In the genomic region with DNA sequence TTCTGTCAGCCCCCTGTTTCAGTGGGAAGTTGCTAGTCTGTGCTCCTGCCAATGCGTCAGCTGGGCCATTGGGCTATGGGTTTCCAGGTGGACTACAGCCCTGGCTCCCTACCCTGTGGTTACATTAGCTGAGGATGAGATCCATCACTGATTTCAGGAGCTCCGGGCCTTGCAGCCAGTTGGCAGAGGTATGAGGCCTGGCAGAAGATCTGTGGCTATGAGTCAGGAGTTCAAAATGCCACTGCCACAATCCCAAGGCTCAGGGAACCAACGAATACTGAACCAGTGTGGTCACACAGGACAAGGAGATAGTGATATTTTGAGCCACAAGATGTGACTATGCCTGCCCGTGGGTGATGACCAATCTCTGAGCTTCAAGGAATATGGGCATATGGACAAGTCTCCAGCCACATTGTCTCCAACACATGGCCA, we compare ENCODE assay signal across 15 mouse cellular contexts. TPM values are rescaled to one million over a fixed set of nuclear protein-coding genes. Genes with fewer than 3 reads are reported as not detected.
DNase-seq lines count a peak whose midpoint lies in the region; ATAC-seq and TF ChIP-seq lines count a peak whose summit lies in the region.
"Had no signal": no experiment of that assay in that cellular context is flagged by ENCODE, and none has a peak within 500 bp of the region (broad histone marks: within the 10 kb centered on the region; RNA-seq: fewer than 3 reads in every experiment).

No protein-coding gene starts in this region.

- POLR2A ChIA-PET in Patski (lab: Charles Lee) = interaction anchor here (0.8 to 1.3 kb wide), 3 partner anchors 48 to 100 kb away, joined by 3 read pairs; no protein-coding TSS in a partner anchor

- peak; percentile 56 for DNase-seq in gastrocnemius, adult 2 months
- DNase-seq in gastrocnemius, adult 8-10 months (ENCODE audit: low spot score in 2 of 2) = no peak
- DNase-seq in Patski (ENCODE audit: low read depth, low spot score) (peak; percentile 80), MN1 (ENCODE audit: low spot score) (no peak)
- DNase-seq in adrenal gland, postnatal 36 days = peak; percentile 74 to 87
- DNase-seq in embryo, embryonic 9.5 days (ENCODE audit: extremely low spot score) = no peak
- DNase-seq: midbrain, embryonic 14.5 days; thymus, postnatal 25 days had no signal

- H3K27ac ChIP-seq in gastrocnemius, adult 2 months = no peak overlapping the region
- H3K27ac ChIP-seq: heart, embryonic 13.5 days; hindbrain, postnatal 0 days had no signal

- intact Hi-C loops in gastrocnemius, adult 2 months (cut with DNase I) = no loop called here

- in situ Hi-C loops in Patski (cut with MboI; ENCODE audit: low pct_unique_long_range_greater_than_20kb) = loop anchor here (5.0 to 10.0 kb wide), 2 partner anchors 55 to 402 kb away; no protein-coding TSS in a partner anchor

- no peak overlapping the region for H3K4me3 ChIP-seq in gastrocnemius, adult 2 months
- H3K4me3 ChIP-seq in C2C12 (ENCODE audit: insufficient read depth, poor library complexity, severe bottlenecking) = no peak overlapping the region
- H3K4me3 ChIP-seq: heart, embryonic 13.5 days had no signal

- CTCF ChIA-PET in Patski (lab: Charles Lee) = no interaction called here

- H3K79me2 ChIP-seq in C2C12 (ENCODE audit: control insufficient read depth, insufficient read depth) = peaks cover 18% of the 10 kb centered on the region

- H3ac ChIP-seq in C2C12 (ENCODE audit: control insufficient read depth, insufficient read length, low read depth) = no peak overlapping the region

- no peaks in the 10 kb centered on the region for H3K36me3 ChIP-seq in C2C12 (ENCODE audit: control insufficient read depth, insufficient read depth)
- H3K36me3 ChIP-seq: G1E; heart, embryonic 13.5 days had no signal

- peaks cover 7% of the 10 kb centered on the region for H3K79me3 ChIP-seq in C2C12 (ENCODE audit: low read depth)

- TF ChIP-seq CTCF in gastrocnemius, adult 2 months (IDR thresholded peaks at IDR 0.05) = no peak
- no peak for TF ChIP-seq CTCF in C2C12 (IDR thresholded peaks at IDR 0.05; ENCODE audit: control insufficient read depth, insufficient read depth, insufficient read length)
- no peak for TF ChIP-seq CTCF in Patski (IDR thresholded peaks at IDR 0.05)

- H3K27me3 ChIP-seq in C2C12 (ENCODE audit: control insufficient read depth, insufficient read depth, insufficient read length) (no peaks in the 10 kb centered on the region), Patski (no peaks in the 10 kb centered on the region)
- H3K27me3 ChIP-seq: heart, embryonic 13.5 days had no signal

- ATAC-seq in Patski = peak; percentile 60
- ATAC-seq: forebrain, embryonic 14.5 days; hindbrain, postnatal 0 days; intestine, postnatal 0 days; lung, postnatal 0 days had no signal

TF ChIP-seq in C2C12, 6 proteins besides CTCF, POLR2A, EP300 and RAD21:
- TF ChIP-seq FOSL1 (IDR thresholded peaks at IDR 0.05; ENCODE audit: insufficient read depth, low read length, poor library complexity, severe bottlenecking) (peak; percentile 12), CEBPB (IDR thresholded peaks at IDR 0.05; ENCODE audit: low read depth) (no peak), MAX (IDR thresholded peaks at IDR 0.05) (peak; percentile 77), MYOD1 (IDR thresholded peaks at IDR 0.05; ENCODE audit: control insufficient read depth, insufficient read length, low read depth) (peak; percentile 39)

RNA-seq across cellular contexts. Expression of gene Dock1, which starts 3.2 kb away (rescaled TPM):
- total RNA-seq in gastrocnemius, adult 2 months (2021) = 1 to 10 TPM; 6.6 to 9.5 TPM
- total RNA-seq in gastrocnemius, adult 8-10 months (2022) = 1 to 10 TPM; 4.6 to 5.8 (median 5.1) TPM
- 12.1 TPM for polyA plus RNA-seq in C2C12 (2012; fragmentation: generic; extraction: Trizol)
- polyA plus RNA-seq in Patski (2021) = 75.3 TPM
- total RNA-seq in adrenal gland, postnatal 36 days (2021) = 100 to 1,000 TPM; 148 to 181 TPM
- total RNA-seq: G1E had no signal
- polyA plus RNA-seq: G1E had no signal

Comparison
In these comparisons a context has a peak if more than half of its experiments do, and no peak if none do; other contexts are left out.
1. DNase-seq: peak in gastrocnemius, adult 2 months (single experiment), Patski (single experiment) and adrenal gland, postnatal 36 days (2 of 2); none in gastrocnemius, adult 8-10 months (0 of 2), embryo, embryonic 9.5 days (single experiment) and MN1 (single experiment).
2. RNA of gene Dock1, which starts 3.2 kb away (total RNA-seq): 148 to 181 TPM in adrenal gland, postnatal 36 days; 6.6 to 9.5 TPM in gastrocnemius, adult 2 months and 4.6 to 5.8 TPM in gastrocnemius, adult 8-10 months; every median in the first group is over 10 times any median in the second.